Mouse (Mus musculus) E14TG2a.4 (cell line): ENCODE measurements around the gene Slc16a9.
A peak's percentile ranks its signal among the peaks of the same experiment; 100 is the strongest.

Experiments used
- CTCF ChIP-seq: conservative IDR thresholded peaks from 2 replicates; pipeline ENCODE4 v1.5.1; 2014; ENCODE audit warnings: low read length
- NANOG ChIP-seq: IDR thresholded peaks from 2 replicates; pipeline ENCODE4 v1.6.1; 2014; ENCODE audit warnings: borderline replicate concordance, low read length, mixed read lengths
- POU5F1 ChIP-seq: IDR thresholded peaks from 2 replicates; pipeline ENCODE4 v1.6.1; 2014; ENCODE audit warnings: low read length, borderline replicate concordance

- TF ChIP-seq CTCF (peak; percentile 30; the same call in 1 of the 2 replicates), POU5F1 (no peak), NANOG (no peak)
Observed at GRCm38 (mm10) chr10:70195786-70196185, 49.1 kb upstream of the Slc16a9 start.
